Mouse (Mus musculus): ENCODE results near the gene Elmod2.

GRCm38 (mm10) chr8:83320543-83320942, 11.7 kb downstream of the Elmod2 start:
- TF ChIP-seq CTCF (IDR thresholded peaks at IDR 0.05; ENCODE audit: extremely low read depth, insufficient read depth, insufficient read length, insufficient replicate concordance): no peak
- TF ChIP-seq POLR2A (IDR thresholded peaks at IDR 0.05; ENCODE audit: low read depth, low read length): no peak

Measured in spleen, adult 2 months (tissue).